22 mouse cellular contexts compared by ENCODE assay signal in genomic region chr17:28010925-28011324, GRCm38 (mm10).
DNase-seq lines count a peak whose midpoint lies in the region; ATAC-seq and TF ChIP-seq lines count a peak whose summit lies in the region.
"Had no signal": no experiment of that assay in that cellular context is flagged by ENCODE, and none has a peak within 500 bp of the region (broad histone marks: within the 10 kb centered on the region; RNA-seq: fewer than 3 reads in every experiment).

No protein-coding gene starts in this region.

- peaks cover 9% of the 10 kb centered on the region; the same call in 1 of the 2 replicates for H3K36me3 ChIP-seq in heart, embryonic 12.5 days
- H3K36me3 ChIP-seq in lung, postnatal 0 days (ENCODE audit: insufficient read depth, low read length): no peaks in the 10 kb centered on the region
- 0 out of 2 replicates have a peak, but pooled peaks cover 4% of the 10 kb centered on the region for H3K36me3 ChIP-seq in heart, embryonic 16.5 days (ENCODE audit: control insufficient read depth, insufficient read depth)
- H3K36me3 ChIP-seq in stomach, embryonic 16.5 days (ENCODE audit: control insufficient read depth, insufficient read depth, low read length): no peaks in the 10 kb centered on the region
- H3K36me3 ChIP-seq: embryonic facial prominence, embryonic 15.5 days had no signal

- TF ChIP-seq EP300 in lung, postnatal 0 days (IDR thresholded peaks at IDR 0.05): no peak

- no peak overlapping the region for H3K4me2 ChIP-seq in heart, embryonic 12.5 days
- H3K4me2 ChIP-seq in lung, postnatal 0 days (replicated peaks; ENCODE audit: low read depth, low read length): 0 out of 2 replicates have a peak overlapping the region, but pooled peaks have one; percentile 11
- 0 out of 2 replicates have a peak overlapping the region, but pooled peaks have one; percentile 17 for H3K4me2 ChIP-seq in heart, embryonic 16.5 days (ENCODE audit: low read depth, low read length)
- no peak overlapping the region for H3K4me2 ChIP-seq in stomach, embryonic 16.5 days (ENCODE audit: low read depth, low read length)
- H3K4me2 ChIP-seq: embryonic facial prominence, embryonic 15.5 days; hindbrain, embryonic 12.5 days; midbrain, embryonic 12.5 days; neural tube, embryonic 12.5 days had no signal

- no peak for ATAC-seq in heart, embryonic 12.5 days (ENCODE audit: insufficient number of reproducible peaks, low FRiP score)
- no peak for ATAC-seq in lung, postnatal 0 days
- ATAC-seq in heart, embryonic 16.5 days (replicated peaks; ENCODE audit: extremely low read depth, insufficient read depth, low FRiP score): no peak
- ATAC-seq in stomach, embryonic 16.5 days (ENCODE audit: insufficient read depth, low FRiP score): no peak
- ATAC-seq: forebrain, embryonic 16.5 days; inflammation-experienced regulatory T-cells, adult 6 months had no signal

- H3K4me3 ChIP-seq in heart, embryonic 12.5 days: no peak overlapping the region
- no peak overlapping the region for H3K4me3 ChIP-seq in lung, postnatal 0 days (ENCODE audit: low read depth, low read length)
- H3K4me3 ChIP-seq in heart, embryonic 16.5 days (ENCODE audit: low read length): no peak overlapping the region
- H3K4me3 ChIP-seq in stomach, embryonic 16.5 days (replicated peaks; ENCODE audit: low read length): no peak overlapping the region
- H3K4me3 ChIP-seq: embryonic facial prominence, embryonic 15.5 days; hindbrain, embryonic 12.5 days; left cerebral cortex, adult 2 months; midbrain, embryonic 12.5 days; neural tube, embryonic 12.5 days had no signal

- WGBS in heart, embryonic 12.5 days: 84% methylated on average over 2 of the region's 2 CpGs
- WGBS in lung, postnatal 0 days: 89% methylated on average over 2 of the region's 2 CpGs
- 91% methylated on average over 2 of the region's 2 CpGs for WGBS in heart, embryonic 16.5 days
- 98% methylated on average over 2 of the region's 2 CpGs for WGBS in stomach, embryonic 16.5 days

- peaks cover 90% of the 10 kb centered on the region for H3K4me1 ChIP-seq in heart, embryonic 12.5 days (replicated peaks)
- peaks cover 65% of the 10 kb centered on the region for H3K4me1 ChIP-seq in lung, postnatal 0 days (ENCODE audit: insufficient read depth, low read depth, low read length)
- H3K4me1 ChIP-seq in heart, embryonic 16.5 days (ENCODE audit: control insufficient read depth, insufficient read depth, low read length): peaks cover 76% of the 10 kb centered on the region
- H3K4me1 ChIP-seq in stomach, embryonic 16.5 days (ENCODE audit: control insufficient read depth, insufficient read depth, low read length): peaks cover 83% of the 10 kb centered on the region

- DNase-seq in heart, postnatal 4 days: no peak
- no peak for DNase-seq in lung, postnatal 0 days (ENCODE audit: low spot score)
- no peak for DNase-seq in lung, postnatal 10 days
- no peak for DNase-seq in retina, postnatal 1 day
- DNase-seq: cerebellum, adult 2 months; cerebellum, postnatal 36 days; kidney, postnatal 36 days; layer of hippocampus, adult 9-11 months; left cerebral cortex, postnatal 4 days; lung, postnatal 4 days; thymus, adult 2 months had no signal

- no peak overlapping the region for H3K9ac ChIP-seq in heart, embryonic 12.5 days
- no peak overlapping the region for H3K9ac ChIP-seq in lung, postnatal 0 days (replicated peaks; ENCODE audit: low read depth)
- peak overlapping the region; percentile 26; the same call in 1 of the 2 replicates for H3K9ac ChIP-seq in heart, embryonic 16.5 days (ENCODE audit: low read length)
- H3K9ac ChIP-seq in stomach, embryonic 16.5 days (ENCODE audit: low read length): peak overlapping the region; percentile 38; the same call in 1 of the 2 replicates
- H3K9ac ChIP-seq: embryonic facial prominence, embryonic 15.5 days; hindbrain, embryonic 12.5 days; liver, embryonic 14.5 days; midbrain, embryonic 12.5 days; neural tube, embryonic 12.5 days had no signal

- 0 out of 2 replicates have a peak overlapping the region, but pooled peaks have one; percentile 18 for H3K27ac ChIP-seq in heart, embryonic 12.5 days (ENCODE audit: poor library complexity, severe bottlenecking)
- H3K27ac ChIP-seq in lung, postnatal 0 days (ENCODE audit: low read length): peak overlapping the region; percentile 57
- no peak overlapping the region for H3K27ac ChIP-seq in heart, embryonic 16.5 days (ENCODE audit: low read length)
- H3K27ac ChIP-seq in stomach, embryonic 16.5 days (ENCODE audit: low read length): no peak overlapping the region
- H3K27ac ChIP-seq: embryonic facial prominence, embryonic 15.5 days; hindbrain, embryonic 12.5 days; left cerebral cortex, adult 2 months; liver, embryonic 14.5 days; midbrain, embryonic 12.5 days; neural tube, embryonic 12.5 days had no signal

- no peaks in the 10 kb centered on the region for H3K9me3 ChIP-seq in heart, embryonic 12.5 days (replicated peaks)
- no peaks in the 10 kb centered on the region for H3K9me3 ChIP-seq in lung, postnatal 0 days (ENCODE audit: low read length)
- no peaks in the 10 kb centered on the region for H3K9me3 ChIP-seq in heart, embryonic 16.5 days (replicated peaks; ENCODE audit: control insufficient read depth, low read length)
- H3K9me3 ChIP-seq in stomach, embryonic 16.5 days (replicated peaks; ENCODE audit: control insufficient read depth, low read length): no peaks in the 10 kb centered on the region
- H3K9me3 ChIP-seq: embryonic facial prominence, embryonic 15.5 days; hindbrain, embryonic 12.5 days; midbrain, embryonic 12.5 days; neural tube, embryonic 12.5 days had no signal

- no peaks in the 10 kb centered on the region for H3K27me3 ChIP-seq in heart, embryonic 12.5 days (replicated peaks)
- no peaks in the 10 kb centered on the region for H3K27me3 ChIP-seq in lung, postnatal 0 days (replicated peaks; ENCODE audit: insufficient read depth, low read length)
- H3K27me3 ChIP-seq in heart, embryonic 16.5 days (ENCODE audit: control insufficient read depth, insufficient read depth, low read length): no peaks in the 10 kb centered on the region
- H3K27me3 ChIP-seq in stomach, embryonic 16.5 days (ENCODE audit: control insufficient read depth, insufficient read depth, low read length): no peaks in the 10 kb centered on the region
- H3K27me3 ChIP-seq: embryonic facial prominence, embryonic 15.5 days; hindbrain, embryonic 12.5 days; neural tube, embryonic 12.5 days had no signal

- TF ChIP-seq CTCF in lung, postnatal 0 days (IDR thresholded peaks at IDR 0.05): no peak

Comparison
In these comparisons a context has a peak if more than half of its experiments do, and no peak if none do; other contexts are left out.
1. H3K27ac ChIP-seq: peak in heart, embryonic 12.5 days (single experiment) and lung, postnatal 0 days (single experiment); none in heart, embryonic 16.5 days (single experiment) and stomach, embryonic 16.5 days (single experiment).
2. H3K4me2 ChIP-seq: peak in lung, postnatal 0 days (single experiment) and heart, embryonic 16.5 days (single experiment); none in heart, embryonic 12.5 days (single experiment) and stomach, embryonic 16.5 days (single experiment).
3. H3K9ac ChIP-seq: peak in heart, embryonic 16.5 days (single experiment) and stomach, embryonic 16.5 days (single experiment); none in heart, embryonic 12.5 days (single experiment) and lung, postnatal 0 days (single experiment).